Mouse (Mus musculus) left cerebral cortex, postnatal 10 days (tissue): Measurements from ENCODE around the gene Atoh8. TPM values are rescaled to one million over a fixed set of nuclear protein-coding genes. Genes with fewer than 3 reads are reported as not detected.

ENCODE experiments used
- DNase-seq, 2 experiments: peaks; one replicate each; pipeline ENCODE4 v3.0.0; 2021 to 2022; ENCODE audit warnings: low spot score in 2 of 2, mixed read lengths in 1 of 2; ENCODE audit errors: extremely low spot score in 1 of 2
- intact Hi-C: fragments of 180-260 bp; cut with DNase I; formaldehyde crosslinking; loops from one replicate; pipeline ENCODE4 v1.15.1; 2025
- total RNA-seq, 2 experiments: library from RNA; stranded (reverse); gene quantifications; 2 replicates each; pipeline ENCODE4 v1.2.3; 2021

The Atoh8 gene
- 1 to 10 TPM; 1.1 to 1.7 TPM for total RNA-seq

GRCm38 (mm10) chr6:72235098-72235806 is at the start of gene Atoh8:
Atoh8 (minus strand) TSS chr6:72235577.
- DNase-seq = peak in 1 of 2 experiments; percentile 74
- intact Hi-C loops = no loop called here

GRCm38 (mm10) chr6:72283914-72284313 is 48.5 kb upstream of the Atoh8 start:
- intact Hi-C loops = no loop called here
- DNase-seq = peak in 1 of 2 experiments; percentile 58

- intact Hi-C loops = no loop called here
- DNase-seq = no peak
Observed at GRCm38 (mm10) chr6:72280410-72280998, 45.1 kb upstream of the Atoh8 start.

DNA sequence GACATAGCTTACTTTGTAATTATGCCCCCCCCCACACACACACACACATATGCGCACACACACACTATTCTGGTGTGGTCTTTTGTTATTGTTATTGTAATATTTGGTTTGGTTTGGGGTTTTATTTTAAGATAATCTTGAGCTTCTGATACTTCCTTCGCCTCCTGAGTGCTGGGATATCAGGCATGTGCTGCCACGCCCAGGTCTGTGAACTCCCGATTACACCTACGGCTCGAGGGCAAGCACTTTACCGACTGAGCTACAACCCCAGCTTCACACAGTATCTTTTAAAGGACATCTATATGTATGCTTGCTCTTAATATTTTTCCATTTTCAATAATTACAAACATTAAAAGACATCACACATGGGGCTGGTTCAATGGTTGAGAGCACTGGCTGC is 44.1 kb upstream of the Atoh8 start:
- DNase-seq = no peak
- intact Hi-C loops = no loop called here

DNA sequence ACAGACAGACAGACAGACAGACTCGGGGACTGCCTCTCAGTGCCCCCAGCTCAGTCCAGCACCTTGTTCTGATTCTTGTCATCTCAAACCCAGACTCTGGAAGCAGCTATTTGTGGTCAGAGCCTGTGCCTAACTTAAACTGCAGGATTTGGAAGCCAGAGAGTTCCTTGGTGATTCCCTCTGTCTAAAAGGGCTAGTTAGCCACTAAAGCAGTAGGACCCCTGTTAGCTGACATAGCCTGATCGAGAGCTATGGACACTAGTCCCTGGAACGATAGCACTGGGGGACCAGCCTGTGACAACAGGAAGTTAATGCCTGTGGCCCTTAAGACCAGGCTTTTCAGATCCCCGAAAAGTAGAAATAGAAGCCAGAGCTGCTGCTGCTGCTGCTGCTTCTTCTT is 43.5 kb upstream of the Atoh8 start:
- no peak for DNase-seq
- intact Hi-C loops = no loop called here

DNA sequence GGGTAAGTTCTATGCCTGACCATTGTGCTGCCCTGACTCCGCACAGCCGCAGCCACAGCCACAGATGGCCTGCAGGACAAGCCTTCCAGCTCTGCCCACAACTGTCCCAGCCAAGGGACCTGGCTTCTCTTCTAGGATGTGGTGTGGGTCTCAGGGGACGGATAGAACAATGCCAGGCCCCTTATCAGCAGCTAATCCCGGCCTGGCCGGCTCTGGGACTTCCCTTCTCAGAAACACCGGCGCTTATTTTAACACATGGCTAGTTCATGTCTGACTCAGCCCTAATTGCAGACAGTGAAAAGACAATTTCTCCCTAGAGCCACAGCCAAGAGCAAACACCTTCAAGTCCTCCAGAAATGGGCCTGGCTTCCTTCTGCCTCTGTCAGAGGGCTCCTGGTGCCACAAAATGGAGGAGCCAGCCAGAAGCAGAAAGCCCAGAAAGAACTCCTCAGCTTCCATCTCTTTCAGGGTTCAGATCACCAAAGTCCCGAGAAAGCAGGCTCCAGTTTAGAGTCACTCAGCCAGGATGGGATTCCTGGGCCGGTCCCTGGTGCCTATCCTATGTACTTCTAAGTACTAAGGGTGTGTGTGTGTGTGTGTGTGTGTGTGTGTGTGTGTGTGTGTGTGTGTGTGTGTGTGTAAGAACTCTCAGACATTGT is 42.3 kb upstream of the Atoh8 start:
- DNase-seq = peak in 1 of 2 experiments; percentile 57
- intact Hi-C loops = no loop called here

DNA sequence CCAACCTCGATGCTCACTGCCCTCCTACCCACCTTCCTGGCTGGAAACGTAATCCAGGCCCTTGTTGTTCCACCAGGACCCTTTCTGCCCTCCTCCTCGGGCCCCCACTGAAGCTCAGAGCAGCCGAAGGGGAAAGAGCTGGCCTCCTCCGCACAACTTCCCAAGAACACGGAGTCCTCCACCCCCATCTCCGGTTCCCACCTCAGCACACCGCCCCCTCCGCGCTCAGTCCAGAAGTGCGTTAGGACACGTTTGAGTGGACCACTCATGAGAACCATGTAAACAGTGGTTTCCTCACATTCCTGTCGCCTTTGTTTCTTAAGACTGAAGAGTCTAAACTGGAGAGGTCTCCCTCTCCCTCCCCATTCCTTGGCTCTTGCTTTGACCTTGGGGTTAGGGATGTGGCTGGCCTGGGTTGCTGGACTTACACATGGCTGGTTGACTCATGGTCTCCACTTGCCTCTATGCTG is 41.6 kb upstream of the Atoh8 start:
- intact Hi-C loops = no loop called here
- peak in 1 of 2 experiments; percentile 46 for DNase-seq

- intact Hi-C loops = no loop called here
Observed at GRCm38 (mm10) chr6:72276141-72276540, 40.8 kb upstream of the Atoh8 start.

DNA sequence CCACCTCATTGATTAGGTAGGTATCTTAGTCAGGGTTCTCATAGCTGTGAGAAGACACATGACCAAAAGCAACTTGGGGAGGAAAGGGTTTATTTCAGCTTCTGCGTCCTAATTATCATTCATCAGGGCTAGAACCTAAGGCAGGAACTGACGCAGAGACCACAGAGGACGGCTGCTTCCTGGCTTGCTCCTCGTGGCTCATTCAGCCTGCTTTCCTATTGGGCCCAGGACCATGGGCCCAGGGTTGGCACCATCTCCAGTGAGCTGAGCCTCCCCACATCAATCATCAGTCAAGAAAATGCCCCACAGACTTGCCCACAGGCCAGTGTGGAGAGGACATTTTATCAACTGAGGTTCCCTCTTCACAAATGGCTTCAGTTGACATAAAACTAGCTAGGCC is 40.1 kb upstream of the Atoh8 start:
- DNase-seq = no peak
- intact Hi-C loops = no loop called here

More at GRCm38 (mm10) chr6:72276141-72276540, 40.8 kb upstream of the Atoh8 start:
- DNase-seq = no peak

GRCm38 (mm10) chr6:72273153-72273552 is 37.8 kb upstream of the Atoh8 start:
- DNase-seq = no peak
- intact Hi-C loops = no loop called here

GRCm38 (mm10) chr6:72272161-72272696 is 36.9 kb upstream of the Atoh8 start:
- no peak for DNase-seq
- intact Hi-C loops = no loop called here

DNA sequence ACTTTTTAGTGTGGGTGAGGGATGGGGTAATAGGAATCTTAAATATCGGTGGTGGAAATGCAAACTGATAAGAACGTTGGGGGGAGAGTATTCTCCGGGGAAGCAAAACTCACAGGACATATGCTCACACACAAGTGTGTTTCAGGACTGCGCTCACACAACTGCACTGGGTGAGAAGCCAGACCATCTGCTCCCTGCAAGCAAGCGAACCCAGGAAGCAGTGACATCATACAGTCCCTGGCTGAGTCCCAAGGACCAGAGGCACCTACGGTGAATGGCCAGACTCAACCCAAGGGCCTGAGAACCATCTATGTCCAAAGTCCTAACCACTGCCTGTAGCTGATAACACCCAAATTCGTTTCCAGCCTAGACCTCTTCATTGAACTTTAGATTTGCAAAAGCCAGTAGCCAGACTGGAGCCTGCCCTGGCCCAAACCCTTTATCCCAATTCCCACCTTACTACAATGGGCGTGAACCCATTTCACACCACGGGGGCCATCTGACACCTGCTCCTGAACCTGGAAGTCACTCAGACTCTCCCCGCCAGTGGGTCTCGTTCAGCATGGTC is 35.7 kb upstream of the Atoh8 start:
- intact Hi-C loops = no loop called here
- DNase-seq = peak; percentile 49 to 62

- intact Hi-C loops = no loop called here
- DNase-seq = no peak
Observed at GRCm38 (mm10) chr6:72270258-72270657, 34.9 kb upstream of the Atoh8 start.

DNA sequence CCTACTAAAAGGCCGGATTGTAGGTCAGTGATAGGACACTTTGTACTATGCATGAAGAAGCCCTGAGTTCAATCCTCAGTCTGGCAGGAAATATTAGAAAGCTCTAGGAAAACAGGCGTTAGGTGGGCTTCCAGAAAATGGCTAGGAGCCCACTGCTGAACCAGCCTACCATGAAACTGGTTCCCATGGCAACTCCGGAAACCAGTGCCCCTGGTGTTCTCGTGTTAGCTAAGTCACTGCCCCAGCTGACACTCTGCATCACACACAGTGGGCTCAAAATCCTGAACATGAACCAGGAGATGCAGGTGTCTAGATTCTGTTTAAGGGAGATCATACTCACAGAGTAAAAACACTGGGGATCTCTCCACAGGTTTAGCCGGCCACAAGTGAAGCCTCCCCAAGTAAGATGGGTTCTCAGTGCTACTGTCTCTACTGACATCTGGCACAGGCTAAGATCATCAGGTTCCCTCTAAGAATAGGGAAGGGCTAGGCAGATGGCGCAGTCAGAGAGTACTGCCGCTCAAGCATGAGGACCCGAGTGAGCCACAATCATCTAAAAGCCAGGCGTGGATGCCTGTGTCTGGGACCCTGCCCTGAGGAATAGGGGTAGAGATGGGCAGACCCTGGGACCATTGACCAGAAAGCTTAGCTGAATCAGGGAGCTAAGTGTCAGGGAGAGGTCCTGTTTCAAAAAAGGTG is 32.9 kb upstream of the Atoh8 start:
- intact Hi-C loops = no loop called here
- DNase-seq = no peak

DNA sequence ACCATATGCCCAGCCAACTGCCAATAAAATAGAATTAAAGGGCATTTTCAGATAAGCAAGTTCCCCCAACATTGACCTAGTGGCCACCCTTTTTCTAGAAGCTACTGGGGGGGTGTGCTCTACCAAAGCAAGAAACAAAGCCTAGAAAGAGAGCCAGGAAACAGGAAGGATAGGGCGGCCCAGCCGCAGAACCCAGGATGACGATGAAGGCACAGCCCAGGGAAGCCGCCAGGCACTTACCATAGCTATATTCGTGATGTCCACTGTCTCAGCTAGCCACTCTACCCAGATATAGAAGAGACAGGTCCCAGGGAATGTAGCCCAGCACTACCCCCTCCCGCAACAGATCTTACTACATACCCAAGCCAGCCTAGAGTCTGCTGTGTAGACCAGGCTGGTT is 30.3 kb upstream of the Atoh8 start:
- no peak for DNase-seq
- intact Hi-C loops = no loop called here

- intact Hi-C loops = no loop called here
- DNase-seq = no peak
Observed at GRCm38 (mm10) chr6:72263679-72264265, 28.4 kb upstream of the Atoh8 start.

GRCm38 (mm10) chr6:72261683-72262320 is 26.4 kb upstream of the Atoh8 start:
- DNase-seq = no peak
- intact Hi-C loops = loop anchor here (1.0 to 2.0 kb wide), 2 partner anchors 76 to 333 kb away; no protein-coding TSS in a partner anchor
